Mouse (Mus musculus) spleen, adult 2 months (tissue): Measurements from ENCODE around the gene Gm21964.

Experiments
- CTCF ChIP-seq: fragments of 200-500 bp; IDR thresholded peaks from 2 replicates; pipeline ENCODE4 v1.5.1; 2011; ENCODE audit warnings: mild to moderate bottlenecking, inconsistent platforms; ENCODE audit not compliant: insufficient read depth, insufficient read length, insufficient replicate concordance; ENCODE audit errors: extremely low read depth
- POLR2A ChIP-seq: fragments of 200-500 bp; IDR thresholded peaks from 2 replicates; pipeline ENCODE4 v1.6.1; 2011; ENCODE audit warnings: low read depth, low read length, inconsistent platforms

DNA sequence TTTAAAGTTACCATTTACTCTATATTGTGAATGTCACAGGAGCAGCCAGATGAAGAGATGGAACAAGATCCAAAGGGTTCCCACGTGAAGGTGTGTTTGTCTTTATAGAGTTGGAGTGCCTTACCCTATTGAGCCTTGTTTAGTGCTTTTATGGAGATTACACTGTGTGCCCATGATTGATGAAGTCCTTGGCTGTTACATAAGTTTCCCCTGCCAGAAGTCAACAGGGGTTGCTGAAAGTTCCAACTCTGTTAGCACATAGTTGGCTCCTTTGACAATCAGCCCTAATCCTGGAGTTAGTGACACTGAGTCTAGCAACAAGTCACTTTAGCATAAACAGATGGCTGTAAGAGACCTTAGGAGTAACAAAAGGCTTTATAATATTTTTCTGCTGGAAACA is 9.1 kb upstream of the Gm21964 start:
- no peak for TF ChIP-seq POLR2A
- no peak for TF ChIP-seq CTCF
